ENCODE assay signal across 11 mouse cellular contexts in genomic region chr8:73161994-73162393, GRCm38 (mm10).
A peak's percentile ranks its signal among the peaks of the same experiment; 100 is the strongest.
DNase-seq lines count a peak whose midpoint lies in the region; ATAC-seq lines count a peak whose summit lies in the region.
"Had no signal": no experiment of that assay in that cellular context is flagged by ENCODE, and none has a peak within 500 bp of the region (broad histone marks: within the 10 kb centered on the region; RNA-seq: fewer than 3 reads in every experiment).

No protein-coding gene starts in this region.

- whole genome bisulfite sequencing in hindbrain, embryonic 15.5 days = 87% methylated on average over 3 of the region's 3 CpGs
- WGBS in hindbrain, embryonic 10.5 days = 79% methylated on average over 3 of the region's 3 CpGs
- 90% methylated on average over 3 of the region's 3 CpGs for WGBS in midbrain, embryonic 13.5 days
- 79% methylated on average over 3 of the region's 3 CpGs for WGBS in midbrain, embryonic 14.5 days
- WGBS in midbrain, embryonic 15.5 days = 85% methylated on average over 3 of the region's 3 CpGs

- H3K27ac ChIP-seq in hindbrain, embryonic 15.5 days (replicated peaks) = no peak overlapping the region
- H3K27ac ChIP-seq in hindbrain, embryonic 10.5 days = no peak overlapping the region
- no peak overlapping the region for H3K27ac ChIP-seq in midbrain, embryonic 13.5 days
- H3K27ac ChIP-seq in midbrain, embryonic 14.5 days (replicated peaks; ENCODE audit: low read depth, low read length) = no peak overlapping the region
- no peak overlapping the region for H3K27ac ChIP-seq in midbrain, embryonic 15.5 days

- no peaks in the 10 kb centered on the region for H3K36me3 ChIP-seq in hindbrain, embryonic 15.5 days
- no peaks in the 10 kb centered on the region for H3K36me3 ChIP-seq in hindbrain, embryonic 10.5 days
- H3K36me3 ChIP-seq in midbrain, embryonic 13.5 days = no peaks in the 10 kb centered on the region
- H3K36me3 ChIP-seq in midbrain, embryonic 14.5 days (ENCODE audit: control insufficient read depth, insufficient read depth, low read length) = no peaks in the 10 kb centered on the region
- no peaks in the 10 kb centered on the region for H3K36me3 ChIP-seq in midbrain, embryonic 15.5 days (replicated peaks)

- H3K9me3 ChIP-seq in hindbrain, embryonic 15.5 days = no peaks in the 10 kb centered on the region
- no peaks in the 10 kb centered on the region for H3K9me3 ChIP-seq in hindbrain, embryonic 10.5 days
- no peaks in the 10 kb centered on the region for H3K9me3 ChIP-seq in midbrain, embryonic 13.5 days
- no peaks in the 10 kb centered on the region for H3K9me3 ChIP-seq in midbrain, embryonic 14.5 days (ENCODE audit: control insufficient read depth, low read length)
- H3K9me3 ChIP-seq in midbrain, embryonic 15.5 days = no peaks in the 10 kb centered on the region

- H3K4me2 ChIP-seq in hindbrain, embryonic 15.5 days = no peak overlapping the region
- no peak overlapping the region for H3K4me2 ChIP-seq in midbrain, embryonic 13.5 days (replicated peaks)
- H3K4me2 ChIP-seq in midbrain, embryonic 14.5 days (ENCODE audit: low read length) = no peak overlapping the region
- H3K4me2 ChIP-seq in midbrain, embryonic 15.5 days = no peak overlapping the region
- H3K4me2 ChIP-seq: lung, embryonic 14.5 days had no signal

- H3K4me3 ChIP-seq in hindbrain, embryonic 15.5 days = no peak overlapping the region
- H3K4me3 ChIP-seq in hindbrain, embryonic 10.5 days = no peak overlapping the region
- H3K4me3 ChIP-seq in midbrain, embryonic 13.5 days (replicated peaks) = no peak overlapping the region
- H3K4me3 ChIP-seq in midbrain, embryonic 14.5 days (replicated peaks; ENCODE audit: low read depth, low read length) = no peak overlapping the region
- H3K4me3 ChIP-seq in midbrain, embryonic 15.5 days = no peak overlapping the region

- peak; percentile 45; the same call in 1 of the 2 replicates for ATAC-seq in hindbrain, embryonic 15.5 days (ENCODE audit: low FRiP score, low read depth)
- peak; percentile 50; the same call in 1 of the 2 replicates for ATAC-seq in midbrain, embryonic 13.5 days
- ATAC-seq in midbrain, embryonic 14.5 days (ENCODE audit: low FRiP score, low TSS enrichment) = no peak
- ATAC-seq in midbrain, embryonic 15.5 days (replicated peaks) = peak; percentile 50; the same call in 1 of the 2 replicates
- ATAC-seq: intestine, postnatal 0 days had no signal

- no peak overlapping the region for H3K9ac ChIP-seq in hindbrain, embryonic 15.5 days
- H3K9ac ChIP-seq in midbrain, embryonic 13.5 days (replicated peaks) = no peak overlapping the region
- H3K9ac ChIP-seq in midbrain, embryonic 14.5 days (replicated peaks; ENCODE audit: low read length) = no peak overlapping the region
- no peak overlapping the region for H3K9ac ChIP-seq in midbrain, embryonic 15.5 days
- H3K9ac ChIP-seq: lung, embryonic 14.5 days had no signal

- H3K4me1 ChIP-seq in hindbrain, embryonic 15.5 days (replicated peaks) = no peaks in the 10 kb centered on the region
- H3K4me1 ChIP-seq in hindbrain, embryonic 10.5 days (replicated peaks) = no peaks in the 10 kb centered on the region
- H3K4me1 ChIP-seq in midbrain, embryonic 13.5 days (replicated peaks) = no peaks in the 10 kb centered on the region
- no peaks in the 10 kb centered on the region for H3K4me1 ChIP-seq in midbrain, embryonic 14.5 days (ENCODE audit: control insufficient read depth, insufficient read depth, low read length)
- H3K4me1 ChIP-seq in midbrain, embryonic 15.5 days = no peaks in the 10 kb centered on the region

- peak; percentile 15 for DNase-seq in adrenal gland, postnatal 14 days
- no peak for DNase-seq in adrenal gland, postnatal 4 days (ENCODE audit: low spot score in 2 of 2)
- DNase-seq in hindbrain, embryonic 10.5 days (ENCODE audit: low spot score) = no peak
- no peak for DNase-seq in midbrain, embryonic 14.5 days
- no peak for DNase-seq in testis, postnatal 10 days (ENCODE audit: low spot score)
- DNase-seq: gastrocnemius, postnatal 10 days; lung, embryonic 14.5 days had no signal

- H3K27me3 ChIP-seq in hindbrain, embryonic 15.5 days = no peaks in the 10 kb centered on the region
- no peaks in the 10 kb centered on the region for H3K27me3 ChIP-seq in hindbrain, embryonic 10.5 days (ENCODE audit: insufficient read depth, poor library complexity, severe bottlenecking)
- H3K27me3 ChIP-seq in midbrain, embryonic 13.5 days = no peaks in the 10 kb centered on the region
- H3K27me3 ChIP-seq in midbrain, embryonic 14.5 days (ENCODE audit: control insufficient read depth, insufficient read depth, low read length) = no peaks in the 10 kb centered on the region
- H3K27me3 ChIP-seq in midbrain, embryonic 15.5 days (replicated peaks) = no peaks in the 10 kb centered on the region
